Mouse (Mus musculus): ENCODE measurements around the gene Prl2c1.
"Not testable (repeated sequence)": the region's sequence is repeated elsewhere in the genome, so short reads cannot be mapped to it uniquely, and the experiment has no call there.

Gene Prl2c1

GRCm38 (mm10) chr13:27849042-27849441 is at the start of gene Prl2c1:
Prl2c1 (plus strand) TSS chr13:27849342.
- no peak for DNase-seq

GRCm38 (mm10) chr13:27801354-27801753 is 47.8 kb upstream of the Prl2c1 start, which contains the start of gene Prl2a1:
Prl2a1 (plus strand) TSS chr13:27801654.
- DNase-seq = no peak

- no peak for DNase-seq
These were observed 46.4 kb upstream of the Prl2c1 start for GRCm38 (mm10) chr13:27802765-27803164.

- DNase-seq = not testable (repeated sequence)
These were observed 55.1 kb downstream of the Prl2c1 start for GRCm38 (mm10) chr13:27904236-27904635.
